Comparison of ENCODE assay signal across 15 mouse cellular contexts in the genomic region with DNA sequence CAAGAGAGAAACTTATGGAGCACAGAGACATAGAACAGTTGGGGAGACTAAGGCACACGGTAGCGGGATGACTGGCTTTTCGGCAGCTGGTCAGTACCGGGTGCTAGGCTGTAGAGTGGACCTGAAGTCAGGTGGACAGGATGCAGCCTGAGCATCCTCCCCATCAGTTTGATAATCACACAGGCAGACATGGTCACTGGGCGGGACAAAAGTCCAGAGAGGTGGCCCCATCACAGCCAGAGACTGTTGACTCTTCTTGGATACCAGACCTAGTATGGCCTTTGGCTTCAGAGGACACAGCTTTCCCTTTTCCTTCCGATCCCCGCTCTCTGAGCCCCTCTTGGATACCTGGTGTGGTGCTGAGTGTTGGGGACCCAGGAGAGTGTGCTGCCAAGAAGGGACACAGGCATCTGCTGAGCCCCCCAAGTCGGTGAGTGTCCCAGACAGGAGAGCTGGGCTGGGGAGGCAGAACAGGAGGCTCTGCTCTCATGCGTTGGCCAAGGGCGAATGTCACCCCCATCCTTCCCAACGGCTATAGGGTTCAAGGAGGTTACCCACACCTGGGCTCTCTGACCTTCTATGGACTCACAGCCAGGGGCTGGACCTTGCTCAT. TPM values are rescaled to one million over a fixed set of nuclear protein-coding genes. Genes with fewer than 3 reads are reported as not detected.
DNase-seq lines count a peak whose midpoint lies in the region; ATAC-seq and TF ChIP-seq lines count a peak whose summit lies in the region.
"Had no signal": no experiment of that assay in that cellular context is flagged by ENCODE, and none has a peak within 500 bp of the region (broad histone marks: within the 10 kb centered on the region; RNA-seq: fewer than 3 reads in every experiment).

No protein-coding gene starts in this region.

- H3K9me3 ChIP-seq in forebrain, embryonic 11.5 days (ENCODE audit: control insufficient read depth, low read length) = no peaks in the 10 kb centered on the region
- no peaks in the 10 kb centered on the region for H3K9me3 ChIP-seq in forebrain, embryonic 10.5 days
- no peaks in the 10 kb centered on the region for H3K9me3 ChIP-seq in liver, embryonic 14.5 days (ENCODE audit: control insufficient read depth, low read length)
- H3K9me3 ChIP-seq in midbrain, embryonic 13.5 days = no peaks in the 10 kb centered on the region

- TF ChIP-seq EP300 in liver, embryonic 14.5 days (IDR thresholded peaks at IDR 0.05; ENCODE audit: low read depth) = no peak

- no peak for TF ChIP-seq CTCF in cortical plate, adult 2 months (IDR thresholded peaks at IDR 0.05; ENCODE audit: extremely low read depth, insufficient read depth, low read length)
- no peak for TF ChIP-seq CTCF in liver, embryonic 14.5 days (IDR thresholded peaks at IDR 0.05; ENCODE audit: low read depth)

- 92% methylated on average over 11 of the region's 11 CpGs for WGBS in forebrain, embryonic 11.5 days
- WGBS in forebrain, embryonic 10.5 days = 94% methylated on average over 11 of the region's 11 CpGs
- 65% methylated on average over 11 of the region's 11 CpGs for WGBS in liver, embryonic 14.5 days (ENCODE audit: insufficient replicate concordance)
- WGBS in midbrain, embryonic 13.5 days = 93% methylated on average over 11 of the region's 11 CpGs

- no peak for TF ChIP-seq POLR2A in cortical plate, adult 2 months (IDR thresholded peaks at IDR 0.05; ENCODE audit: extremely low read depth, insufficient read depth, low read length)

- peaks cover 6% of the 10 kb centered on the region; the same call in 1 of the 2 replicates for H3K4me1 ChIP-seq in forebrain, embryonic 11.5 days (replicated peaks; ENCODE audit: control insufficient read depth, insufficient read depth, low read length)
- peaks cover 35% of the 10 kb centered on the region for H3K4me1 ChIP-seq in forebrain, embryonic 10.5 days
- no peaks in the 10 kb centered on the region; the same call in 1 of the 2 replicates for H3K4me1 ChIP-seq in cortical plate, adult 2 months (ENCODE audit: control insufficient read depth, insufficient read depth, low read length)
- H3K4me1 ChIP-seq in liver, embryonic 14.5 days (replicated peaks; ENCODE audit: control insufficient read depth in 2 of 2, insufficient read depth in 2 of 2, low read length in 1 of 2) = peaks cover 0 to 5% of the 10 kb centered on the region in 2 experiments; a peak in 1 of 4 replicates
- H3K4me1 ChIP-seq in midbrain, embryonic 13.5 days (replicated peaks) = peaks cover 23% of the 10 kb centered on the region

- no peak overlapping the region for H3K27ac ChIP-seq in forebrain, embryonic 11.5 days (ENCODE audit: low read depth, low read length)
- no peak overlapping the region for H3K27ac ChIP-seq in forebrain, embryonic 10.5 days
- H3K27ac ChIP-seq in cortical plate, adult 2 months (ENCODE audit: insufficient read depth, low read length) = 0 out of 2 replicates have a peak overlapping the region, but pooled peaks have one; percentile 63
- H3K27ac ChIP-seq in liver, embryonic 14.5 days = peak overlapping the region; percentile 25; the same call in 1 of the 2 replicates
- no peak overlapping the region for H3K27ac ChIP-seq in midbrain, embryonic 13.5 days

- H3K4me3 ChIP-seq in forebrain, embryonic 11.5 days (ENCODE audit: low read depth, low read length) = no peak overlapping the region
- no peak overlapping the region for H3K4me3 ChIP-seq in forebrain, embryonic 10.5 days
- H3K4me3 ChIP-seq in cortical plate, adult 2 months (ENCODE audit: insufficient read depth, low read length) = no peak overlapping the region
- H3K4me3 ChIP-seq in liver, embryonic 14.5 days (ENCODE audit: insufficient read depth in 1 of 2, low read depth in 2 of 2, low read length in 2 of 2) = peak overlapping the region; percentile 14 to 21
- no peak overlapping the region for H3K4me3 ChIP-seq in midbrain, embryonic 13.5 days (replicated peaks)

- H3K36me3 ChIP-seq in forebrain, embryonic 11.5 days (ENCODE audit: control insufficient read depth, insufficient read depth, low read length) = no peaks in the 10 kb centered on the region
- 0 out of 2 replicates have a peak, but pooled peaks cover 4% of the 10 kb centered on the region for H3K36me3 ChIP-seq in forebrain, embryonic 10.5 days (replicated peaks)
- H3K36me3 ChIP-seq in liver, embryonic 14.5 days (replicated peaks; ENCODE audit: control insufficient read depth, insufficient read depth, low read depth) = no peaks in the 10 kb centered on the region
- H3K36me3 ChIP-seq in midbrain, embryonic 13.5 days = peaks cover 3% of the 10 kb centered on the region; the same call in 1 of the 2 replicates

- H3K27me3 ChIP-seq in forebrain, embryonic 11.5 days (ENCODE audit: control insufficient read depth, insufficient read depth, low read length) = peaks cover 19% of the 10 kb centered on the region
- H3K27me3 ChIP-seq in forebrain, embryonic 10.5 days (ENCODE audit: poor library complexity, severe bottlenecking) = peaks cover 53% of the 10 kb centered on the region
- peaks cover 21% of the 10 kb centered on the region for H3K27me3 ChIP-seq in liver, embryonic 14.5 days (ENCODE audit: control insufficient read depth, insufficient read depth, low read length)
- H3K27me3 ChIP-seq in midbrain, embryonic 13.5 days = peaks cover 34% of the 10 kb centered on the region

- no peak overlapping the region for H3K9ac ChIP-seq in forebrain, embryonic 11.5 days (ENCODE audit: low read length)
- H3K9ac ChIP-seq in liver, embryonic 14.5 days (replicated peaks) = no peak overlapping the region
- H3K9ac ChIP-seq in midbrain, embryonic 13.5 days (replicated peaks) = no peak overlapping the region

- no peak overlapping the region for H3K4me2 ChIP-seq in forebrain, embryonic 11.5 days (ENCODE audit: low read depth, low read length, severe bottlenecking)
- peak overlapping the region; percentile 40 for H3K4me2 ChIP-seq in liver, embryonic 14.5 days (ENCODE audit: low read depth)
- no peak overlapping the region for H3K4me2 ChIP-seq in midbrain, embryonic 13.5 days (replicated peaks)

- DNase-seq in forebrain, embryonic 11.5 days (ENCODE audit: low spot score) = peak; percentile 33
- no peak for DNase-seq in forebrain, embryonic 10.5 days (ENCODE audit: extremely low spot score, low spot score)
- DNase-seq in kidney, adult 18-20 months = peak; percentile 30
- DNase-seq in kidney, postnatal 14 days = no peak
- peak in 1 of 3 experiments; percentile 9 for DNase-seq in liver, embryonic 14.5 days (ENCODE audit: low read depth in 3 of 3, low spot score in 3 of 3)
- DNase-seq in embryo, embryonic 9.5 days (ENCODE audit: extremely low spot score) = no peak
- DNase-seq: cerebellum, adult 11 months; cerebellum, postnatal 36 days; gastrocnemius, postnatal 10 days; heart, postnatal 10 days; layer of hippocampus, adult 9-11 months; right cerebral cortex, postnatal 25 days; thymus, postnatal 36 days had no signal

- ATAC-seq in forebrain, embryonic 11.5 days (replicated peaks; ENCODE audit: low FRiP score) = no peak
- 0 out of 2 replicates have a peak, but pooled peaks have one; percentile 12 for ATAC-seq in liver, embryonic 14.5 days (ENCODE audit: insufficient read depth)
- no peak for ATAC-seq in midbrain, embryonic 13.5 days

RNA-seq across cellular contexts. Expression of a gene that starts 2.8 kb away (rescaled TPM):
- polyA plus RNA-seq in forebrain, embryonic 11.5 days (2014; fragmentation: Nextera tagmentation; extraction: Ambion mirVana) = 2.8 and 3.0 TPM in 2 replicates
- polyA plus RNA-seq in forebrain, embryonic 10.5 days (2016; fragmentation: Nextera tagmentation; extraction: Ambion mirVana) = 5.5 and 5.6 TPM in 2 replicates
- polyA plus RNA-seq in cortical plate, adult 2 months (2012; rRNA removed) = 31.9 and 33.0 TPM in 2 replicates
- polyA plus RNA-seq in liver, embryonic 14.5 days (2012; rRNA removed) = 7.1 and 7.6 TPM in 2 replicates
- polyA plus RNA-seq in liver, embryonic 14.5 days (2014; fragmentation: Nextera tagmentation; extraction: Ambion mirVana) = 9.9 and 10.2 TPM in 2 replicates
- 8.7 and 9.0 TPM in 2 replicates for polyA plus RNA-seq in midbrain, embryonic 13.5 days (2015; fragmentation: Nextera tagmentation; extraction: Ambion mirVana)

RNA-seq across cellular contexts. Expression of a gene that starts 21.1 kb away (rescaled TPM):
- polyA plus RNA-seq in forebrain, embryonic 11.5 days (2014; fragmentation: Nextera tagmentation; extraction: Ambion mirVana) = 1.2 and 2.8 TPM in 2 replicates
- polyA plus RNA-seq in forebrain, embryonic 10.5 days (2016; fragmentation: Nextera tagmentation; extraction: Ambion mirVana) = 1.7 and 2.1 TPM in 2 replicates
- 77.0 and 83.1 TPM in 2 replicates for polyA plus RNA-seq in cortical plate, adult 2 months (2012; rRNA removed)
- 8.4 and 9.2 TPM in 2 replicates for polyA plus RNA-seq in liver, embryonic 14.5 days (2012; rRNA removed)
- polyA plus RNA-seq in liver, embryonic 14.5 days (2014; fragmentation: Nextera tagmentation; extraction: Ambion mirVana) = 10.6 and 12.5 TPM in 2 replicates
- polyA plus RNA-seq in midbrain, embryonic 13.5 days (2015; fragmentation: Nextera tagmentation; extraction: Ambion mirVana) = 28.3 and 30.8 TPM in 2 replicates

RNA-seq across cellular contexts. Expression of a gene that starts 36.5 kb away (rescaled TPM):
- 1.2 and 1.8 TPM in 2 replicates for polyA plus RNA-seq in forebrain, embryonic 11.5 days (2014; fragmentation: Nextera tagmentation; extraction: Ambion mirVana)
- 0.98 and 1.2 TPM in 2 replicates for polyA plus RNA-seq in forebrain, embryonic 10.5 days (2016; fragmentation: Nextera tagmentation; extraction: Ambion mirVana)
- 8.9 and 9.5 TPM in 2 replicates for polyA plus RNA-seq in cortical plate, adult 2 months (2012; rRNA removed)
- 0.01 and 0.18 TPM in 2 replicates for polyA plus RNA-seq in liver, embryonic 14.5 days (2012; rRNA removed)
- 0.06 TPM in 1 of 2 replicates, not detected in the other for polyA plus RNA-seq in liver, embryonic 14.5 days (2014; fragmentation: Nextera tagmentation; extraction: Ambion mirVana)
- polyA plus RNA-seq in midbrain, embryonic 13.5 days (2015; fragmentation: Nextera tagmentation; extraction: Ambion mirVana) = 6.7 and 8.4 TPM in 2 replicates

Comparison
In these comparisons a context has a peak if more than half of its experiments do, and no peak if none do; other contexts are left out.
1. DNase-seq: peak in forebrain, embryonic 11.5 days (single experiment) and kidney, adult 18-20 months (single experiment); none in forebrain, embryonic 10.5 days (single experiment), kidney, postnatal 14 days (single experiment) and embryo, embryonic 9.5 days (single experiment).
2. H3K27ac ChIP-seq: peak in cortical plate, adult 2 months (single experiment) and liver, embryonic 14.5 days (single experiment); none in forebrain, embryonic 11.5 days (single experiment), forebrain, embryonic 10.5 days (single experiment) and midbrain, embryonic 13.5 days (single experiment).
3. H3K4me3 ChIP-seq: peak in liver, embryonic 14.5 days (2 of 2); none in forebrain, embryonic 11.5 days (single experiment), forebrain, embryonic 10.5 days (single experiment), cortical plate, adult 2 months (single experiment) and midbrain, embryonic 13.5 days (single experiment).